Mouse (Mus musculus): ENCODE measurements at regions not wholly inside any gene's neighbourhood (a gene's known extent, or its start where the extent isn't known, plus 50 kb on each side); places are given as distances from the start of the nearest gene placed in this dataset.

- TF ChIP-seq CTCF (IDR thresholded peaks at IDR 0.05), result no peak
- no peak for TF ChIP-seq EP300 (IDR thresholded peaks at IDR 0.05; ENCODE audit: insufficient read depth, low read depth, low read length)
Measured at GRCm38 (mm10) chr8:126742081-126742480, 148.3 kb upstream of the Irf2bp2 start.

Measured in heart, adult 2 months (tissue).